Mouse (Mus musculus) CH12.LX (cell line): ENCODE results near the gene Shq1. TPM values are rescaled to one million over a fixed set of nuclear protein-coding genes. Genes with fewer than 3 reads are reported as not detected.

Source experiments
- DNase-seq: peaks from one replicate; pipeline ENCODE4 v3.0.0-alpha.2; 2013; ENCODE audit errors: extremely low read depth
- H3K27ac ChIP-seq: 2 replicates; pipeline ENCODE4 v1.5.1; 2012; ENCODE audit warnings: low read depth, mild to moderate bottlenecking, control low read depth, moderate library complexity; ENCODE audit not compliant: insufficient read depth
- H3K27me3 ChIP-seq: replicated peaks from 2 replicates; pipeline ENCODE3; 2012; ENCODE audit warnings: inconsistent platforms
- H3K36me3 ChIP-seq, 2 experiments: replicated peaks in 1 of 2; 2 replicates each; pipeline versions ENCODE3 to v1.6.1; 2012; ENCODE audit warnings: inconsistent platforms in 1 of 2, low read length in 1 of 2, mild to moderate bottlenecking in 1 of 2, mixed read lengths in 1 of 2, moderate library complexity in 1 of 2; ENCODE audit not compliant: control insufficient read depth in 1 of 2, insufficient read depth in 1 of 2
- H3K4me1 ChIP-seq, 2 experiments: 2 replicates each; pipeline ENCODE4 v1.6.1; 2012; ENCODE audit warnings: inconsistent platforms in 1 of 2, moderate library complexity in 1 of 2; ENCODE audit not compliant: insufficient read depth in 2 of 2, control insufficient read depth in 1 of 2
- H3K4me2 ChIP-seq: 2 replicates; pipeline ENCODE4 v1.6.1; 2012; ENCODE audit warnings: low read depth, mild to moderate bottlenecking, control low read depth; ENCODE audit not compliant: poor library complexity, insufficient read depth, severe bottlenecking
- H3K4me3 ChIP-seq, 3 experiments: fragments of 150-350 bp in 1 of 3; sonication (generic) in 1 of 3; replicated peaks in 1 of 3; 2 replicates each; pipeline versions ENCODE3 to v1.5.1; 2011 to 2012; ENCODE audit warnings: low read depth in 2 of 3, low read length in 2 of 3, mild to moderate bottlenecking in 2 of 3, moderate library complexity in 2 of 3, control low read depth in 1 of 3, improper control_type of control experiment in 1 of 3, inconsistent platforms in 1 of 3, mixed read lengths in 1 of 3; ENCODE audit not compliant: poor library complexity in 1 of 3
- H3K79me2 ChIP-seq: replicated peaks from 2 replicates; pipeline ENCODE4 v1.6.1; 2012; ENCODE audit warnings: mild to moderate bottlenecking, moderate library complexity; ENCODE audit not compliant: control insufficient read depth, poor library complexity, insufficient read depth, severe bottlenecking; ENCODE audit errors: extremely low read depth
- H3K9ac ChIP-seq: 2 replicates; pipeline ENCODE4 v1.6.1; 2012; ENCODE audit warnings: low read depth, mild to moderate bottlenecking, control low read depth, moderate library complexity; ENCODE audit not compliant: insufficient read depth
- H3K9me3 ChIP-seq: replicated peaks from 2 replicates; pipeline ENCODE3; 2012; ENCODE audit warnings: low read length, inconsistent platforms, mixed read lengths
- ELF1 ChIP-seq: IDR thresholded peaks from 2 replicates; pipeline ENCODE4 v1.6.1; 2014; ENCODE audit warnings: low read depth, mild to moderate bottlenecking, inconsistent platforms, low read length, improper control_type of control experiment
- EP300 ChIP-seq: IDR thresholded peaks from 2 replicates; pipeline ENCODE4 v1.6.1; 2011; ENCODE audit warnings: low read length, improper control_type of control experiment
- GABPA ChIP-seq: IDR thresholded peaks from 2 replicates; pipeline ENCODE4 v1.6.1; 2012; ENCODE audit warnings: low read depth, low read length, improper control_type of control experiment, inconsistent platforms; ENCODE audit not compliant: insufficient replicate concordance
- HCFC1 ChIP-seq: IDR thresholded peaks from 2 replicates; pipeline ENCODE4 v1.6.1; 2012; ENCODE audit warnings: low read depth, mild to moderate bottlenecking, inconsistent platforms, low read length, improper control_type of control experiment
- IRF4 ChIP-seq: IDR thresholded peaks from 2 replicates; pipeline ENCODE4 v1.6.1; 2014; ENCODE audit warnings: low read depth, mild to moderate bottlenecking, inconsistent platforms, low read length, improper control_type of control experiment
- JUND ChIP-seq: conservative IDR thresholded peaks from 2 replicates; pipeline ENCODE4 v1.6.1; 2011; ENCODE audit warnings: low read depth, low read length, improper control_type of control experiment
- KAT2A ChIP-seq: IDR thresholded peaks from 2 replicates; pipeline ENCODE4 v1.6.1; 2012; ENCODE audit warnings: low read length, improper control_type of control experiment, inconsistent platforms; ENCODE audit not compliant: insufficient replicate concordance
- MAFK ChIP-seq: IDR thresholded peaks from 2 replicates; pipeline ENCODE4 v1.6.1; 2011; ENCODE audit warnings: low read length, improper control_type of control experiment; ENCODE audit not compliant: insufficient replicate concordance
- MAX ChIP-seq: IDR thresholded peaks from 2 replicates; pipeline ENCODE4 v1.6.1; 2011; ENCODE audit warnings: low read length, improper control_type of control experiment
- MAZ ChIP-seq: IDR thresholded peaks from 2 replicates; pipeline ENCODE4 v1.6.1; 2012; ENCODE audit warnings: low read depth, mild to moderate bottlenecking, inconsistent platforms, low read length, improper control_type of control experiment, moderate library complexity
- MEF2A ChIP-seq: IDR thresholded peaks from 2 replicates; pipeline ENCODE4 v1.6.1; 2014; ENCODE audit warnings: low read depth, mild to moderate bottlenecking, inconsistent platforms, low read length, improper control_type of control experiment, borderline replicate concordance
- MXI1 ChIP-seq: IDR thresholded peaks from 2 replicates; pipeline ENCODE4 v1.6.1; 2011; ENCODE audit warnings: mild to moderate bottlenecking, low read depth, low read length, improper control_type of control experiment
- MYC ChIP-seq: IDR thresholded peaks from 2 replicates; pipeline ENCODE4 v1.6.1; 2011; ENCODE audit warnings: low read depth, mild to moderate bottlenecking, improper control_type of control experiment, low read length
- NELFE ChIP-seq: IDR thresholded peaks from 2 replicates; pipeline ENCODE4 v1.6.1; 2011; ENCODE audit warnings: low read depth, low read length, improper control_type of control experiment
- PAX5 ChIP-seq: IDR thresholded peaks from 2 replicates; pipeline ENCODE4 v1.6.1; 2012; ENCODE audit warnings: low read length, inconsistent platforms, mixed read lengths
- POLR2A ChIP-seq: IDR thresholded peaks from 2 replicates; pipeline ENCODE4 v1.6.1; 2011; ENCODE audit warnings: low read depth, mild to moderate bottlenecking, improper control_type of control experiment, low read length
- SIN3A ChIP-seq: IDR thresholded peaks from 2 replicates; pipeline ENCODE4 v1.6.1; 2012; ENCODE audit warnings: low read length, improper control_type of control experiment, inconsistent platforms
- TBP ChIP-seq: conservative IDR thresholded peaks from 2 replicates; pipeline ENCODE4 v1.6.1; 2011; ENCODE audit warnings: low read depth, low read length, improper control_type of control experiment
- UBTF ChIP-seq: IDR thresholded peaks from 2 replicates; pipeline ENCODE4 v1.6.1; 2012; ENCODE audit warnings: low read depth, mild to moderate bottlenecking, inconsistent platforms, low read length, improper control_type of control experiment, moderate library complexity
- USF1 ChIP-seq: IDR thresholded peaks from 2 replicates; pipeline ENCODE4 v1.6.1; 2014; ENCODE audit warnings: low read depth, mild to moderate bottlenecking, inconsistent platforms, low read length, improper control_type of control experiment
- ZKSCAN1 ChIP-seq: IDR thresholded peaks from 2 replicates; pipeline ENCODE4 v1.6.1; 2012; ENCODE audit warnings: low read depth, inconsistent platforms, low read length, improper control_type of control experiment, borderline replicate concordance
- ZMIZ1 ChIP-seq: IDR thresholded peaks from 2 replicates; pipeline ENCODE4 v1.6.1; 2012; ENCODE audit warnings: low read depth, mild to moderate bottlenecking, inconsistent platforms, low read length, improper control_type of control experiment
- ZNF384 ChIP-seq: IDR thresholded peaks from 2 replicates; pipeline ENCODE4 v1.6.1; 2012; ENCODE audit warnings: low read depth, low read length, improper control_type of control experiment, inconsistent platforms
- dilution Hi-C: fragments of 300-500 bp; cut with MboI; formaldehyde crosslinking; loops from 2 replicates; pipeline ENCODE4 v1.14.3; 2020; ENCODE audit warnings: low sequenced_read_pairs; ENCODE audit not compliant: extremely low pct_unique_long_range_greater_than_20kb, extremely low pct_ligation_motif_present
- in situ Hi-C: fragments of 300-500 bp; cut with MboI; formaldehyde crosslinking; loops from 3 replicates; pipeline ENCODE4 v1.14.3; 2019; ENCODE audit warnings: low sequenced_read_pairs, low pct_ligation_motif_present, low pct_unique_long_range_greater_than_20kb, mixed read lengths
- polyA plus RNA-seq: library from polyadenylated mRNA; unstranded; fragments of >175 nt; gene quantifications from 2 replicates; pipeline ENCODE4 v1.2.1, GENCODE M21; 2012; ENCODE audit warnings: low read depth; ENCODE audit not compliant: insufficient read length
- total RNA-seq, 2 experiments: library from RNA; depleted of rRNA; stranded (reverse); fragments of 300-350 nt in 1 of 2; fragments of >200 nt in 1 of 2; gene quantifications; 2 replicates each; pipeline ENCODE4 v1.2.3; 2012 to 2014

Shq1 gene
- total RNA-seq (2012; rRNA removed) (26.6 and 30.4 TPM in 2 replicates), total RNA-seq (2014; rRNA removed) (32.3 and 32.9 TPM in 2 replicates), polyA plus RNA-seq (30.2 and 32.3 TPM in 2 replicates)

GRCm38 (mm10) chr6:100670880-100671344, at the start of gene Shq1:
Gene Shq1 (minus strand): TSS chr6:100671157.
- peak within 1 kb of the TSS; percentile 48; the same call in 1 of the 2 replicates for H3K27ac ChIP-seq
- peaks cover 7 to 24% of the 10 kb centered on the region in 2 experiments for H3K4me1 ChIP-seq
- H3K9me3 ChIP-seq, result no peaks in the 10 kb centered on the region
- H3K4me2 ChIP-seq, result peak within 1 kb of the TSS; percentile 96
- TF ChIP-seq SIN3A, result peak; percentile 99
- peak; percentile 97 for TF ChIP-seq MXI1
- TF ChIP-seq ZNF384, result no peak
- peak; percentile 92 for TF ChIP-seq MAZ
- no peak for TF ChIP-seq UBTF
- peak; percentile 64; the same call in 1 of the 2 replicates for TF ChIP-seq MYC
- TF ChIP-seq HCFC1, result peak; percentile 84
- TF ChIP-seq TBP, result no peak
- peak; percentile 80 for TF ChIP-seq POLR2A
- 0 out of 2 replicates have a peak, but pooled peaks have one; percentile 52 for TF ChIP-seq MAX
- peak; percentile 49; the same call in 1 of the 2 replicates for TF ChIP-seq KAT2A
- peak; percentile 73; the same call in 1 of the 2 replicates for TF ChIP-seq NELFE
- peak; percentile 95 for TF ChIP-seq ELF1
- TF ChIP-seq ZKSCAN1, result no peak
- TF ChIP-seq, all 38 proteins: peak for 10
- Histone ChIP-seq H3K9ac (peak within 1 kb of the TSS; percentile 95), H3K79me2 (peaks cover 14% of the 10 kb centered on the region; the same call in 1 of the 2 replicates), H3K27me3 (no peaks in the 10 kb centered on the region), H3K4me3 (peak within 1 kb of the TSS; percentile 94 to 100 (median 100)), H3K36me3 (peaks cover 7 to 25% of the 10 kb centered on the region in 2 experiments)
- in situ Hi-C loops, result no loop called here
- dilution Hi-C loops, result no loop called here
- DNase-seq, result peak; percentile 84

DNA sequence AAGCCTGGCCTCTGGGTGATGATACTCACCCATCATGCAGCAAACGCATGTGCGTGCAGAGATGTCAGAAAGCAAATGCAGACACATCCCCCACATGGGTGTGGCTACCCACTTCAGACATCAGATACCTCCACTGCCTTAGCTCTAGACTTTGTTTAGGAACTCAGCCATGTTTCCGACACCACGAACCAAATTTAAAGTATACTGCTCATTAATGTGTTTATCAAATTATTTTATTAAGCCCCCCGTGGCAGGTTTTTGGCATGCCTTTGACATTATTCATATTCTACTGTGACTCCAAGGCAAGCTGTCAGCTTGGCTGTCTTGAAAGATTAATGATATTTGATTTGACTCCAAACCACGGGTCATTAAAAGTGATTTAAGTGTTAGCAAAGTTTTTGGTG, 49.1 kb upstream of the Shq1 start:
- Histone ChIP-seq H3K4me3 (no peak overlapping the region), H3K36me3 (no peaks in the 10 kb centered on the region), H3K9ac (no peak overlapping the region), H3K4me2 (no peak overlapping the region), H3K4me1 (no peaks in the 10 kb centered on the region), H3K27me3 (no peaks in the 10 kb centered on the region), H3K27ac (no peak overlapping the region), H3K79me2 (no peaks in the 10 kb centered on the region), H3K9me3 (no peaks in the 10 kb centered on the region)
- dilution Hi-C loops, result no loop called here
- DNase-seq, result no peak
- in situ Hi-C loops, result no loop called here
- TF ChIP-seq UBTF (no peak), IRF4 (no peak), MEF2A (no peak), USF1 (no peak), TBP (no peak), NELFE (no peak), ZNF384 (no peak), GABPA (no peak), MAFK (no peak), PAX5 (no peak), EP300 (no peak), MYC (no peak), SIN3A (no peak), MAZ (no peak), JUND (no peak), ZMIZ1 (no peak), ELF1 (no peak)
